Mouse (Mus musculus) 3134 (cell line): ENCODE measurements at regions not wholly inside any gene's neighbourhood (a gene's known extent, or its start where the extent isn't known, plus 50 kb on each side); places are given as distances from the start of the nearest gene placed in this dataset.

ENCODE experiments used
- DNase-seq: peaks from one replicate; pipeline ENCODE4 v3.0.0-alpha.2; 2011; ENCODE audit warnings: low spot score; ENCODE audit not compliant: insufficient read length; ENCODE audit errors: extremely low read depth

DNA sequence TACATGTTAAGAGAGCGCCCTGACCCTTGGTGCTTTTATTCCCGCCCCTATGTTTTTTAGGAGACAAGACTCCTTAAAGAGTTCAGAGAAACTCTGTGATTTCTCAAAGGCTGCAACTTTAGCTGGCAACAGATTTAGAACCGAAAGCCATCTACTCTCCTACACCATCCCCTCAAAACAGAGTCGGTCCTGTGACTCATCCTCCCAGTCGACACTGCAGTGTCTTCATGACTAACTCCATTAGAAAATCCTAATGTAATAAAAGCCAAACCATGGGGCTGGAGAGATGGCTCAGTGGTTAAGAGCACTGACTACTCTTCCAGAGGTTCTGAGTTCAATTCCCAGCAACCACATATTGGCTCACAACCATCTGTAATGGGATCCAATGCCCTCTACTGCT is 103.3 kb upstream of the Cadm1 start:
- no peak for DNase-seq

DNA sequence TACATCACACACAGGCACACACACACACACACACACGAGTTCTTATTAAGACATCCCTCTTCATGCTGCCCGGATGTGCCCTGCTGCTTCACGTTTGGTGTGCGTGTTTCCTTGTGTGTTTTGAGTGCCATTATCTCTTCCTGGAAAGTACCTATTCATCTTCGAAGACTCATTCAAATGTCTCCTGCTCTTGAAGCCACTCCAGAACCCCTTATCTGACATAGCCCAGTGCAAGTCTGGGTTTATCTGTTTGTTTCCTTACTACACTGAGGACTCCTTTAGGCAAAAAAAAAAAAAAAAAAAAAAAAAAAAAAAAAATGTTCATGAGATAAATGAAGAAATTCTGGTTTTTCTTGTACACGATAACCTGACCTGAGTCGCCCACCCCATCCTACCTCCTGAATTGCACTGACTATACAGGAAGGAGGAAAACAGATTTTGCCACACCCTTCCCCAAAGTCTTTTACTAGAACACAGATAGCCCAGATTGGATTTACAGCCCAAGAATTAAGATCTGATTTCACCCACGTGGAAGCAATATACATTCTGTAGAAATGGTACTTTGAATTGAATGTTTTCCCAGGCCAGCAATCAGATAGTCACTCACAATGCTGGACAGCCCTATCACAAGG is 101.1 kb upstream of the Cadm1 start:
- no peak for DNase-seq

DNA sequence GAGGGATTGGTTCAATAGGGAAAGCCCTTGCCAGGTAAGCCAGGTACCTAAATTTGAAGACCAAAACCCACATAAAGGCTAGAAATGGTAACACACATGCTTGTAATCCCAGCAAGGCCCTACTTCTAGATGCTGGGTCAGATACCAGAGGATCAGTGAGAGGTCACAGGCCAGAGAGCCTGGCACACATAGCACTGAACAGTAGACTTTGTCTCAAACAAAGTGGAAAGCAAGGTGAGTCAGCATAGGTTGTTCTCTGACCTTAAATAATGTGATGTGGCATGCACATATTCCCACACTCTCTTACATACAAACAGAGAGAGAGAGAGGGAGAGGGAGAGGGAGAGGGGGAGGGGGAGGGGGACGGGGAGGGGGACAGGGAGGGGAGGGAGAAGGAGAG is 100.3 kb upstream of the Cadm1 start:
- no peak for DNase-seq

DNA sequence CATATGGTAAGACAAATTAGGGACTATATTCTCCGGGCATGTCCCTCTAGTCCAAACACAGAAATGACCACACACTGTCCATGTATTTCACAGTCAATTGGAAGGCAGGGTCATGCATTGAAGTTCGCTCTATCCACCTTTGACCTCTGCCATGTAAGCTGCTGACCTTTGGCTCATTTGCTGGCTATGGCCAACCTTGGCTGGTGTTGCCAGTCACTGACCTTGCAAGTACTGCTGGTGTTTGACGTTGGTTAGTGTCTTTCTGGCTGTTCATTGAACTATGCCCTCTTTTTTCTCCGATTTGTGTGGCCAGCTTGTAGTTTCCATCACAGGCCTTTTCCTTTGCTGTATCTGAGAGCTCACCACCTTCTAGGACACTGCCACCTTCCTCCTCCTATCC is 97.3 kb upstream of the Cadm1 start:
- no peak for DNase-seq

DNA sequence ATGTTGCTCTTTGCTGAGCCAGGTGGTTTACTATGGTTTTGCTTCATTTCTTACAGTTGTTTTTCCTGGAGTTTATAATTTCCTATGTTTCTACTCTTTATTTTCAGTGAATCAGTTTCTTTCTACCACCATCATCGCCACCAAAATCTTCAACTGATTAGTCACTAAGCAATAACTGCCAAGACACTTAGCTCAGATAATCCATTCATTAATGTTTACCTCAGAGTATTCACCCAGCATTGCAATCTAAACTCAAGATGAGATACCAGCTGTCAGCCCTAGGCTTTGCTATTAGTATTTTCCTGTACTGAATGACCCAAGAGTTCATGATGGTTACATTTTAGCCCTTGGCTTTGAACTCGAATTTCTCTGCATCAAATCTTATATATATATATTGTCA is 96.8 kb upstream of the Cadm1 start:
- no peak for DNase-seq

DNA sequence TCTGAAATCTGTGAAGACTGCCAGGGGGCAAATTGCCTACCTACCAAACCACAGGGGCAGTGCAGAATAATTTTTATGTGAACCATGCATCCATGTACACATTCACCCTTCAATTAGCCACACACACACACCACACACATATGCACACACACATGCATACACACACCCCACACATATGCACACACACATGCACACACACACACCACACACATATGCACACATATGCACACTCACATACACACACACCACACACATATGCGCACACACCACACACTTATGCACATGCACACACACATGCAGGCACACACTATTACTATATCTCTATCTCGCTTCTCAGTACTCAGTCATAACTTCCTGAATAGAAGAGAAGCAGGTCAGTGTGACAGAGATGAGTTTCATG is 95.9 kb upstream of the Cadm1 start:
- no peak for DNase-seq

DNA sequence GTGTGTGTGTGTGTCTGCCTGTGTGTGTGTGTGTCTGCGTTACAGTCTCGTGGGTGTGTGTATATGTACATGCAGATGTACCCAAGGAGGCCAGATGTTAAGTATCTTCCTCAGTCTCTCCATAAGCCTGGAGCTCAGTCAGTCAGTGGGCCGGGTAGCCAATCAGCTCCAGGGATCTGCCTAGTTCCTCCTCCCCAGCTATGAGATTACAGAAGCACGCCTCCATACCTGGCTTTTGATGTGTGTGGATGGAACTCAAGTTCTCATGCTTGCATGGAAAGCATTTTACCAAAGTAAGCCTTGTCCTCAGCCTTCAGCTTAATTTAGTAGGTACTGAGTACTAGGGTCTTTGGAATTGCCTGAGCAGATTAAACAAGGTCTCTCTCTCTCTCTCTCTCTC is 91.0 kb upstream of the Cadm1 start:
- DNase-seq: no peak

DNA sequence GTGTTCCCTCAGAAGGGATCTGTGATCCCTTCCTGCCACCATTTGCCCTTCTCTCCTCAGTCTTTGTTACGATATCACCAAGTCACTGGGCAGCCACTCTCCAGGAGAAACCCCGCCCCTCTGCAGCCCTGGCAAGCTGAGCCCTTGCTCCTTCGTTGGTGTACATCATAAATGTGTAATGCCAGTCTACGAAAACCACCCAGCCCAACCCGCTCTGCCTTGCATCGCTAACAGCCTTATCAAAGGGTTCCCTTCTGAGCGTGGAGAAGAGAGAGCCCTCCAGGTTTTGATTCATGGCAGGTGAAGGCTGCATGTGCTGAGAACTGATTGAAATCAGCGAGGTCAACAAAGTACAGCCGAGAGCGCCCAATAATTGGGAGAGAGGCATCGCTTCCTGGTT is 90.5 kb upstream of the Cadm1 start:
- DNase-seq: no peak

DNA sequence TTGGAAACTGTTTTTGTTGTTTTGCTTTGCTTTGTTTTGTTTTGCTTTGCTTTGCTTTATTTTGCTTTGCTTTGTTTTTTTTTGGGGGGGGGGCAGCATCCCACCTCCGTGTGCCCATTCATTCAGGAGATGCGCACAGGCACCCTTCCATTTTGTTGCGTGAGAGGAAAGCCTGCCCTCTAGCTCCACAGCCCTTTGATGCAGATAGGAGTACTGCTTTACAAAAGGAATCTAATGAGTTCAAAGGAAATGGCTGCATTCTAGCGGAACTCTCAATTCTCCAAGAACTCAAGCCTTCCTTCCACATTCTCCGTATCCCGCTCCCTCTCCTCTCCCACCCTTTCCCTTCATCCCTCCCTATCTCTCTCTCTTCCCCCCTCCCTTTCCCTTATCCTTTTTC is 89.8 kb upstream of the Cadm1 start:
- DNase-seq: no peak

DNA sequence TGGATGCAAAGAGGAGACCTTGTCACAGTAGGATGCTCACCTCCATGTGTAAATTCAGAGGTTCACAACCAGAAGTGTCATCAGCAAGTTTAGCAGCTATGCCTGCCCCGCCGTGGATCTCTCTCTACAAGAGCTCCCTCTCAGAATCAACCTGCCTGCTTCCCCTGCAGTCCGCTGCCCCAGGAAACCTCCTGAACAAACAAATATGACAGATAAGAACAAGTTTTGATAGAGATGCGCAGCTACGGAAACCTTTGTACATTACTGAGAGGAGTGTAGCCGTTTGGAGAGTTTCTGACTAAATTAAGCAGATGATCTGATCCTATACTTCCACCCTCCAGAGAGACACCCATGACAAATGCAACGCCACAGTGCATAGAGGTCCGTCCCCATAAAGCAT is 88.8 kb upstream of the Cadm1 start:
- DNase-seq: no peak

DNA sequence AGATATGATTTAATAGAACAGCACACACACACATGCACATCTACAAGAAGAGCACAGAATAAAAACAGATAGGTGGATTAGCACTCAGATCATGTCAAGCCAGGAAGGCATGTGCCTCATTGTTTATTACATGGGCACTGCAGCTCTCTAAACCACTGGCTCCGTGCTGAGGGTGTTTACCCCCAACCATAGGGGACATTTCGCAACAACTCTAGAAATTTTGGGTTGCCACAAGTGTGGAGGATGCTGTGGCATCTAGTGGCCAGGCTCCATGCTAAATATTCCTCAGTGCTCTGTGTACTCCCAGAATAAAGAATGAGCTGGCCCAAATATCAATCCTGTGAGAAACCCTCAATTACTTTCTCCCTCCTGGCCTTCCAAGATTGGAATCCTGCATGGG is 85.8 kb upstream of the Cadm1 start:
- DNase-seq: no peak

DNA sequence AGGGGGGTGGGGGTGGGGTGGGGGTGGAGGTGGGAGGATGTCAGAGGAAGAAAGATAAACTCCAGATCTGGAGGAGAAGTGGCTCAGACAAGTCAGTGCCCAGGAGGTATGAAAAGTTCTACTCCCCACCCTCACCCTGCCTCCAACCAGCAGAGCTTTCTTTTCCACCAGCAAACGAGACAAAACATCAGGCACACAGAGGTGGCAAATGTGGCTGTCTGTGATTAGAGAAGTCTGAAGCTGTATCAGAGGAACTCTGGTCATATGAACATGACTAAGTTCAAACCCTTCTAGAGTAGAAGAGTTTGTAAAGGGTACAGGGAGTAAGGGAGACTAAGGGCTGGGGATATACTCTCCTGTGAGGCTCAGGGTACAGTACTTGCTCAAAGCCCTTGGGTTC is 85.2 kb upstream of the Cadm1 start:
- no peak for DNase-seq

DNA sequence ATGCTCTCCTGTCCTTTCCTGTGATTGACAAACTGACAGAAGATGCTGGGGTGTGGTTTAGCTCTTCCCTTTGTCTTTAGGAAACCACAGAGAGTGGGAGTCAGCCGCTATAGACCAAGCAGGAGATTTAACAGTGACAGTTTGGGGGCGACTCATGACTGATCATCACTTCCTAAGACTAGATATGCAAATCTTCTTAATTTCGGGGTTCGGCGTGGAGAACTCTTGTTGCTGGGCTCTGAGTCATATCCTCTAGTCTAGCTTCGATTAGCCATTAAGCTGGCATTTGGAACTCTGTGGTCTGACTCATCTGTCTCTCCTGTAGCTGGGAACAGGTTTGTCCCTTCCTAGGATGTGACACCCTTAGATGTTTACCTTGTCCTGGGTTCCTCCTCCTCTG is 84.6 kb upstream of the Cadm1 start:
- no peak for DNase-seq

DNA sequence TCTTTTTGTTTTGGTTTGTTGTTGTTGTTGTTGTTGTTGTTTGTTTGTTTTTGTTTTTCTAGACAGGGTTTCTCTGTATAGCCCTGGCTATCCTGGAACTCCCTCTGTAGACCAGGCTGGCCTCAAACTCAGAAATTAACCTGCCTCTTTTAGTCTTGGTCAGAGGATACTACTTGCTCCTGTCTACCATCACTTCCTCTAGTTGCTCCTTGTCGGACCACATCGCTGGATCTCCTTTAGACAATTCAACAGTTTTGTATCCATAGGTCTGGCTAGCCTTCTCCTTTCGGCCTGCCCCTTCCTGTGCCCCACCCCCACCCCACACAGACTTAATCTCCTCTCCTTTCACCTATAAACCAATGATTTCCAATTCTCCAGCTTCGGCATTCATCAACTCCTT is 77.2 kb upstream of the Cadm1 start:
- no peak for DNase-seq

DNA sequence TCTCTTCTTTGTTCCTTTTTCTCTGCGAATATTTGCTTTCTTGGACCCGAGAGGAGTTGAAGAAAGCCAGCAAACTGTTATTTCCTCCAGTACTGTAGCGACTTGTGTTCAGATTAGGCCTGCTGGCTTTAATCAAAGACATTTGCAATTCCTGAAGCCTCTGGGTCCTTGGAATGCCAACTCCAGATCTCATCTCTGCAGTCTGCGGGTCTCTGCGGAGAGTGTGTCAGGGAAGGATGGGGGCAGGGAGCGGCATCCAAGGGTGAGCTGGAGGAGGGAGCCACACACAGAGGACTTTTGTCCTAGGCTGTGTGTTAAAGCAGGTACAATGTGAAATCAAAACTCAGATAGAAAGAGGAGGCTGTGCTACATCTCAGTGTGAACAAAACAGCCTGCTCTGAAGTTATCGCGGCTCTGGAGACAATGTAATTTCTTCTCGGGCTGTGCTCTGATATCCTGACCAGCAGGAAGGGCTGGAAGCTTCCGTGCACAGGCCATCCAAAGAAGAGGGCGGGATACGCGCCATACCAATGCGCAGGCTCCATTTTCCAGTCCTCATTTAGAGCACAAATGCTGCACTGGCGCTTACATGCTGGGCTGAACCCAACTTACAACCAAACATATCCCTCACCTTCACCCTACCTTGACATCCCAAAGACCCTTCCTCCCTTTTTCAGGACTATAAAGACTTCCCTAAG is 71.1 kb upstream of the Cadm1 start:
- DNase-seq: no peak

DNA sequence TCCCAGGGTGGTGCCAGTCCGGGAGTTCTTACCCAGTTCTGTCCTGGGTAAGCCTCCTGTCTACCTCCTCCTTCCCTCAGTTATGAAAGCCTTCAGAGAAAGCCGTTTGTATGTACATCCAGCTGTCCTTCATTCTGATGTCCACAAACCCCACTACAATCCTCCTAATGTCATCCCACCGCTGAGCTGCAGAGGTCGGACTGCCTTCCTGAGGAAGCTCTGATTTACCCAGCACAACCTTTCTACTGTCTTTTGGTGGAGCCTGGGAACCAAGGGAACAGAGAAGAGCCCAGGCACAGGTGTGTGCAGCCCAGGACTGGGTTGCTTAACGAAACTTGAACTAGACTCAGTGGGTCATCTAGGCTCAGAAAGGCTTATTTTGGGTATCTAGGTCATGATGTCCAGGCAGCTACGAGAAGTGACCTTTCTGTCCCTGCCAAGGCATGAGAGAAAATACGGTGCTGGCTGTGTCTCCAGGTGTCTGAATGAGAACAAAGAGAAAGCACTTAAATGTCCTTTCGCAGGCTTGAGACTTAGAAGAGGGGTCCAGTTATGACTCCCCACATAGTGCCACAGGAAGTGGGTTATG is 70.4 kb upstream of the Cadm1 start:
- DNase-seq: no peak

DNA sequence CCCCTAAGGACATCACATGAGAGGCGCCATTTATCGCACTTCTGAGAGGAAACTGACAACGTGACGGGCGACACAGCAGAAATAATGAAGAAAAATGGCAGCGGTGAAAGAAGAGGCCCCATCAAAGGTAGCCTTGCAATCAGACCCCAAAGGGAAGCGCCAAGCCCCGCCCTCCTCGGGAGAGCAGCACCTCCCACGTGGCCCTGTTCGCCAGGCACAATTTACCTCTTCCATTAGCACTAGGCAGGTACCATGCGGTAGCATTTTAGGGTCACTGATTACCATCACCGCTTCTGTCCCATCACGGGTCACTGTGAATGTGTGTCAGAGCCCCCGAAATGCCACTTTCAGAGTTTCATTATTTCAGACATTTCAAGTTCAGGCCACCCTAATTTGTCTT is 69.7 kb upstream of the Cadm1 start:
- no peak for DNase-seq

DNA sequence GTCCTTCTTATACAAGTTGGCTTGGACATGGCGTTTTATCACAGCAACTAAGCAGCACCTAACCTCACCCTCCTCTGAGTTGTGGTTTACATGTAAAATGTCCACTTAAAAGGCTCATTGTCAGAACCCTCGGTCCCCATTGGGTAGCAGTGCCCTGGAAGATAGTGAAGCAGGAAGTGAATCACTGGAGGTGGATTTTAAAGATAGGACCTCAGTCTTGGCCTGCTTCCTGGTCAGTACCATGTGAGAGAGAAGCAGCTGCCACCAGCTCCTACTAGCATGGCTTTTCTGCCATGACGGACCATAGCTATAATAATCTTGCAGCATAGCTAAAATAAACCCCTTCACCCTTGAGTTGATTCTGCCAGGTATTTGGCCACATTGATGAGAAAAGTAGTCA is 68.1 kb upstream of the Cadm1 start:
- no peak for DNase-seq

DNA sequence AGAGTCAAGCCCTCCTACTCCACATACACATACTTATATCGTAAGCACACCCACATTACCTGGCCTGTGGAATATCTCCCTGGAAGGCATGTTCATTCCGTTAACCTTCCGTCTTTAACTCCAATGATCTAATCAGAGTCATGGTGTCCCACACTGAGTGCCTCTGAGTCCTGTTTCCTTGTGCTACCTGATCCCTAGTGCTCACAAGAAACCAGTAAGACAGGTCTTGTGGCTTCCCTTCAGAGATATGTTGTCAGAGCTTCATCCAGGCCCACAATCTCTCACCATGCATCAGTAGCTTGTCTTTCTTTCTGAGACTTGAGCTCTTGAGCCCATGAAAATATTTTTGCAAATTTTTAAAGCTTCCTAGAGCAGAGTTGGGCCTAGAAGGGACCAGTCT is 63.2 kb upstream of the Cadm1 start:
- no peak for DNase-seq

DNA sequence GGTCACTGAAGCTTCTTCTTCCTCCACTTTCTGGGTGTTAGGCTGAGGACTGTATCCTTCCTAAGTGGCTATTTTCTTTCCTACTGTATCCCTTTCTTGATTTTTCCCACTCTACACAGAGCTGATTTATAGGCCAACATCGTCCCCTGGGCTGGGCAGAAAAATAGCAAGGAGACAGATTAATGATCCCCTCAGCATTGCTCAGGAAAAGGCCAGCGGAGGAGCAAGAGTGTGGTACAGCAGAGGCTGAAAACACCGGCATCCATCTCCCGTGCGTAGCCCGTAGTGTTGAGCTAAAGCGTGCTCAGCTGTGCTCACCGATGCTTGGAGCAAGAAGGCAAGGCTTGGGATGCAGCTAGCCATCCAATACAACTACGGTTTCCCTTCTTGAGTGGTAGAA is 62.2 kb upstream of the Cadm1 start:
- no peak for DNase-seq

DNA sequence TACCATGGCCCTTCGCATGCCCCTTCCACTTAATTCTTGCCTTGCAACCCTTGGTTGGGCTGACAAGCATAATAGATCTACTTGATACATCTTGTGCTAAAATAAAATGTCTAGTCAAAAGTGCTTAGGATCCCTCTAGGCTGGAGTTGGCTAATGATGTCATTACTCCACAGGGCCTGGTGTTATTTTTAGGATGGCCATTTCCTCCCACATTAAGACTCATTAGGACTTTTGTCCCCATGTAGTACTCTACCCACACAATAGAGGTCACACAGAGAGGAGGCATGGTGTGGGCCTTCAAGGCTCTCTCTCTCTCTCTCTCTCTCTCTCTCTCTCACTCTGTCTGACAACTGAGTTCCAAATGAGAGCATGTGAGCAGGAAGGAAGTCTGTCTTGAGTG is 60.4 kb upstream of the Cadm1 start:
- DNase-seq: no peak

DNA sequence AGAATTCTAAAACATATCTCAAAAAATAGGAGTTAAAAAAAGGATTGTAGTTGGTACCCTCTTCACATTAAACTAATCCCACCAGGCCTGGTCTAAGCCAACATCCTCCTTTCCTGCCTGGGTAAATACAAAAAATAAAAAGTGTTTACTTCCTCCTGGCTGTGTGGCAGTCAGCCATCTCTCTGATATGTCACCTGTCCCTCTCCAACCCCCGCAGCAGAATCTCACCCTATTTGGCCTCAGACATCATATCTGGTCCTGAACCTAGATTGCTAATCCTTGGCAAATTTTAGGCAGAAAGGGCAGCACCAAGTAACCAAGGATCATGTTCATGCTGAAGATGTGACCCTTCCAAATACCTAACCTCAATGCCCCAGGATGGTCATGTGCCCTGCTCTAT is 59.2 kb upstream of the Cadm1 start:
- no peak for DNase-seq
